Mouse (Mus musculus): ENCODE results near the gene Krtap5-2. TPM values are rescaled to one million over a fixed set of nuclear protein-coding genes. Genes with fewer than 3 reads are reported as not detected.
"Not testable (repeated sequence)": the region's sequence is repeated elsewhere in the genome, so short reads cannot be mapped to it uniquely, and the experiment has no call there.

Gene Krtap5-2
- polyA plus RNA-seq, 1 experiment from 2014 or later: not detected

DNA sequence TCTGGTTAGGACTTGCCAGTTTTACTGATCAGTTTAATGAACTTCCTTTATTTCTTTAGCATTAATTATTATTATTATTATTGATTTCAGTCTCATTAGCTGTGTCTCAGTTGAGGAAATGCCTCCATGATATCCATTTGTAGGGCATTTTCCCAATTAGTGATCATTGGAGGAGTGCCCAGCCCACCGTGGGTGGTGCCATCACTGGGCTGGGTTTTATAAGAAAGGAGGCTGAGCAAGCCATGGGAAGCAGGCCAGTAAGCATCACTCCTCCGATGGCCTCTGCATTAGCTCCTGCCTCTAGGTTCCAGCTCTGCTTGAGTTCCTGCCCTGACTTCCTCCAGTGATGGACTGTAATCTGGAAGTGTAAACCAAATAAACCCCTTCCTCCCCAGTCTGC, 12.4 kb upstream of the Krtap5-2 start:
- Histone ChIP-seq H3K9ac (replicated peaks; ENCODE audit: low read length) (no peak overlapping the region), H3K36me3 (ENCODE audit: control insufficient read depth, insufficient read depth, low read length) (no peaks in the 10 kb centered on the region), H3K27ac (replicated peaks; ENCODE audit: low read depth, low read length) (no peak overlapping the region), H3K27me3 (ENCODE audit: control insufficient read depth, insufficient read depth, low read length) (no peaks in the 10 kb centered on the region), H3K4me1 (ENCODE audit: control insufficient read depth, insufficient read depth, low read length) (no peaks in the 10 kb centered on the region), H3K4me2 (ENCODE audit: low read length) (no peak overlapping the region), H3K4me3 (replicated peaks; ENCODE audit: low read depth, low read length) (no peak overlapping the region), H3K9me3 (ENCODE audit: control insufficient read depth, low read length) (no peaks in the 10 kb centered on the region)
- no peak for DNase-seq
- ATAC-seq (ENCODE audit: low FRiP score, low TSS enrichment): no peak
- 76% methylated on average over 2 of the region's 2 CpGs for WGBS

DNA sequence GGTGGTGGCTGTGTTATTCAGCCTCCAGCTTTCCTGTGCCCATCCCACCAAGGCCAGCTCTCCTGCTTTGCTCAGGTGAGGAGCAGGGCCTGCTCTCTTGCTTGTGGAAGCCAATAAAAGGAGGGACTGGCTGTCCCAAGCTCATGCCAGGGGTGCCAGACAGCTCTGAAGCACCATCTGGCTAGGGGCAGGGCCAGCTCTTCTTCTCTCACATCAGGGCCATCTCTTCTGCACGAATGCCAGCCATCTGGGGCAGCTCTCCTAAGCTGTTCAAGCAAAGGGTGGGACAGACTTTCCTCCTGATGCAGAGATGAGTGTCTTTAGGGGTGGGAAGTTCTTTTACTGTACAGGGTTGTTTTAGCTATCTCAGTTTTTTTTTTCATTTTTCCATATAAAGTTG, 5.2 kb upstream of the Krtap5-2 start:
- H3K4me1 ChIP-seq (ENCODE audit: control insufficient read depth, insufficient read depth, low read length): no peaks in the 10 kb centered on the region
- H3K9ac ChIP-seq (replicated peaks; ENCODE audit: low read length): no peak overlapping the region
- H3K27me3 ChIP-seq (ENCODE audit: control insufficient read depth, insufficient read depth, low read length): no peaks in the 10 kb centered on the region
- no peak overlapping the region for H3K4me2 ChIP-seq (ENCODE audit: low read length)
- DNase-seq (no peak), ATAC-seq (ENCODE audit: low FRiP score, low TSS enrichment) (no peak)
- no peak overlapping the region for H3K27ac ChIP-seq (replicated peaks; ENCODE audit: low read depth, low read length)
- no peaks in the 10 kb centered on the region for H3K36me3 ChIP-seq (ENCODE audit: control insufficient read depth, insufficient read depth, low read length)
- no peaks in the 10 kb centered on the region for H3K9me3 ChIP-seq (ENCODE audit: control insufficient read depth, low read length)
- 43% methylated on average over 1 of the region's 1 CpGs for WGBS
- H3K4me3 ChIP-seq (replicated peaks; ENCODE audit: low read depth, low read length): no peak overlapping the region

DNA sequence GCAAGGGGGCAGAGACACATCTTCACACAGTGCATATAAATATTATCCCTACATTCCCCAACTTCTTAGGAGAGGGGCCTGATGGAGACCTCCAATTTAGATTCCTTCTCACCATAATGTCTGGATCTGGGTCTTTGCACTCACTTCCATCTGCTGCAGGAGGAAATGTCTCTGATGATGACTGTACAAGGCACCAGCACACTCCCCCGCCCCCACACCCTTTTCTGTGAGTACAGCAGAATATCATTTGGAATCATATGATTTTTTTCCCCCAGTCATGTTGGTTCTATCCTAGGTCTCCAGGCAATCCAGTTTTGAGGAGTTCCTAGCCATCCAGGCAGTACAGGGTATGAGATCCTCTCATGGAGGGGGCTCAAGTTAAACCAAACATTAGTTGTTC, 2.9 kb upstream of the Krtap5-2 start:
- WGBS: 82% methylated on average over 1 of the region's 1 CpGs
- H3K4me2 ChIP-seq (ENCODE audit: low read length): no peak overlapping the region
- no peak for ATAC-seq (ENCODE audit: low FRiP score, low TSS enrichment)
- no peaks in the 10 kb centered on the region for H3K9me3 ChIP-seq (ENCODE audit: control insufficient read depth, low read length)
- no peaks in the 10 kb centered on the region for H3K4me1 ChIP-seq (ENCODE audit: control insufficient read depth, insufficient read depth, low read length)
- H3K36me3 ChIP-seq (ENCODE audit: control insufficient read depth, insufficient read depth, low read length): no peaks in the 10 kb centered on the region
- no peak for DNase-seq
- no peak overlapping the region for H3K27ac ChIP-seq (replicated peaks; ENCODE audit: low read depth, low read length)
- H3K4me3 ChIP-seq (replicated peaks; ENCODE audit: low read depth, low read length): no peak overlapping the region
- H3K27me3 ChIP-seq (ENCODE audit: control insufficient read depth, insufficient read depth, low read length): no peaks in the 10 kb centered on the region
- H3K9ac ChIP-seq (replicated peaks; ENCODE audit: low read length): no peak overlapping the region

DNA sequence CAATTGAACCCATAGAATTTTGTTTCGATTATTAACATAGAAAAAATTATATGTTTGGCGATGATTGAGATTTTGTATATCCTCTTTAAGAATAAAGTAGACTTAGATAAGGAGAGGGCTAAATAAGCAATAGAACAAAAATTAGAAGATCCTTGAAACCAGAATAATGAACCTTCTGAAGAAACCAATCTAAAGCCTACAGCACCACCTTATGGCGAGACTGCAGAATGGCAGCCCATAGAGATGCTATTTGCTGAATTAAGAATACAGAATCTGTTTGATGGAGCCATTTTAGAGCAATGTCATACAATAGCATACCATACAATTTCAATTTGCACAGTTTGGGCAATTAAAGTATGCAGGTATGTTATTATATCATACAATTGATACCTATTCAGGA, 6.0 kb downstream of the Krtap5-2 start:
- no peak overlapping the region for H3K4me3 ChIP-seq (replicated peaks; ENCODE audit: low read depth, low read length)
- DNase-seq (peak; percentile 77), ATAC-seq (ENCODE audit: low FRiP score, low TSS enrichment) (no peak)
- H3K9me3 ChIP-seq (ENCODE audit: control insufficient read depth, low read length): no peaks in the 10 kb centered on the region
- H3K4me1 ChIP-seq (ENCODE audit: control insufficient read depth, insufficient read depth, low read length): no peaks in the 10 kb centered on the region
- H3K4me2 ChIP-seq (ENCODE audit: low read length): no peak overlapping the region
- WGBS: 53% methylated on average over 3 of the region's 3 CpGs
- H3K27ac ChIP-seq (replicated peaks; ENCODE audit: low read depth, low read length): no peak overlapping the region
- no peaks in the 10 kb centered on the region for H3K27me3 ChIP-seq (ENCODE audit: control insufficient read depth, insufficient read depth, low read length)
- no peak overlapping the region for H3K9ac ChIP-seq (replicated peaks; ENCODE audit: low read length)
- H3K36me3 ChIP-seq (ENCODE audit: control insufficient read depth, insufficient read depth, low read length): no peaks in the 10 kb centered on the region

DNA sequence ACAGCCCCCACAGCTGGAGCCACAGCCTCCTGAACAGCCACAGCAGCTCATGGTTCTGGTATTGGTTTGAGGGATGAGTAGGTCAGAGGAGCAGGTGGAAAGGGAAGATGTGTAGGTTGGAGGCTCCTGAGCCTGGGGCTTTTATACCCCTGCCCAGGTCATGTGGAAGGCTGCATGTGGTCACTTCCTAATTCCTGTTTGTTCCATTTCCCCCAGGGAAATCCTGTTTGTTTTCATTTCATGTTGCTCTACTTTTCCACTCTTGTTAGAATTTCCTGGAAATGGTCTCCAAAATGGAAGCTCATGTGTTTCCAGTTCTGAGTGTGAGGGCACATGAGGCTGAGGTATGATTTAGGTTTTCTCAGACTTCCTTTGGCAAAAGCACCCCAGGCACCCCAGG, 10.2 kb downstream of the Krtap5-2 start, which contains the start of gene Gm4553:
Gene Gm4553 (minus strand): TSS at position 101 of the 400 bp plus-strand sequence.
- H3K9me3 ChIP-seq (ENCODE audit: control insufficient read depth, low read length): not testable (repeated sequence)

DNA sequence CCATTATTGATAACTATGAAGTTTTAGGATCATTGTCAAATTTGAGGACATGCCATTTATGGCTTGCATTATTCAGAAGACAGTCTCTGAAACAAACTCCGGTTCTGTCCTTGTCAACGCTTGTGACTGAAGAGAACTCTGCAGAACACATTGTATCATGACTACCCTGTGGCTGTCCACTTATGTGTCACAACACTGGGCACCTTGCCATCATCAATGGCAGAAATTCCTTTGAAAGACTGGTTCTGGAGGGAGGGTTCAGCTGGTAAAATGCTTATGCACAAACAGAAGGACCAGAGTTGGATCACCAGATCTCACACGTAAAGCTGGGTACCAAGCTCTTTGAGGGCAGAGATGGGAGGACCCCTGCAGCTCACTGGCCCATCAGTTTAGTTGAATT, 16.4 kb downstream of the Krtap5-2 start:
- DNase-seq: no peak
- Histone ChIP-seq H3K4me3 (replicated peaks; ENCODE audit: low read depth, low read length) (no peak overlapping the region), H3K9me3 (ENCODE audit: control insufficient read depth, low read length) (no peaks in the 10 kb centered on the region), H3K9ac (replicated peaks; ENCODE audit: low read length) (no peak overlapping the region), H3K4me1 (ENCODE audit: control insufficient read depth, insufficient read depth, low read length) (no peaks in the 10 kb centered on the region), H3K27me3 (ENCODE audit: control insufficient read depth, insufficient read depth, low read length) (no peaks in the 10 kb centered on the region), H3K27ac (replicated peaks; ENCODE audit: low read depth, low read length) (no peak overlapping the region), H3K4me2 (ENCODE audit: low read length) (no peak overlapping the region), H3K36me3 (ENCODE audit: control insufficient read depth, insufficient read depth, low read length) (no peaks in the 10 kb centered on the region)
- WGBS: 92% methylated on average over 3 of the region's 3 CpGs
- ATAC-seq (ENCODE audit: low FRiP score, low TSS enrichment): no peak

More for the DNA sequence above, 10.2 kb downstream of the Krtap5-2 start, which contains the start of gene Gm4553:
- not testable (repeated sequence) for H3K27ac ChIP-seq (replicated peaks; ENCODE audit: low read depth, low read length); H3K9ac ChIP-seq (replicated peaks; ENCODE audit: low read length); ATAC-seq (ENCODE audit: low FRiP score, low TSS enrichment); H3K27me3 ChIP-seq (ENCODE audit: control insufficient read depth, insufficient read depth, low read length); H3K36me3 ChIP-seq (ENCODE audit: control insufficient read depth, insufficient read depth, low read length); H3K4me2 ChIP-seq (ENCODE audit: low read length); DNase-seq; H3K4me3 ChIP-seq (replicated peaks; ENCODE audit: low read depth, low read length); H3K4me1 ChIP-seq (ENCODE audit: control insufficient read depth, insufficient read depth, low read length)

DNA sequence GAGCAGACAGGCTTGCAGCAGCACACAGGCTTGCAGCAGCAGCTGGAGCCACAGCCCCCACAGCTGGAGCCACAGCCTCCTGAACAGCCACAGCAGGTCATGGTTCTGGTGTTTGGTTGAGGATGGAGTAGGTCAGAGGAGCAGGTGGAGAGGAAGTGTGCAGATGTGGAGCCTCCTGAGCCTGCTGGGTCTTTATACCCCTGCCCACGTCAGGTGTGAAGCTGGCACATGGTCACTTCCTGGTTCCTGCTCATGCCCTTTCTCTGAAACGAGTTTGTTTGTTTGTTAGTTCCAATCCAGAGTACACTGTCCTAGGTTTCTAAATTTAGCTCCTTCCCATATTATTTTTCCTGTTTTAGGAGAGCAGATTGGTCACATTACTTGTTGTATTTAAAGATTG, 18.8 kb downstream of the Krtap5-2 start, which contains the start of gene Gm29735:
Gene Gm29735 (minus strand): TSS at position 101 of the 400 bp plus-strand sequence.
- not testable (repeated sequence) for ATAC-seq (ENCODE audit: low FRiP score, low TSS enrichment); H3K4me3 ChIP-seq (replicated peaks; ENCODE audit: low read depth, low read length); H3K9me3 ChIP-seq (ENCODE audit: control insufficient read depth, low read length); H3K4me2 ChIP-seq (ENCODE audit: low read length); H3K4me1 ChIP-seq (ENCODE audit: control insufficient read depth, insufficient read depth, low read length); DNase-seq; H3K27ac ChIP-seq (replicated peaks; ENCODE audit: low read depth, low read length); H3K9ac ChIP-seq (replicated peaks; ENCODE audit: low read length); H3K36me3 ChIP-seq (ENCODE audit: control insufficient read depth, insufficient read depth, low read length); H3K27me3 ChIP-seq (ENCODE audit: control insufficient read depth, insufficient read depth, low read length)
- WGBS: 65% methylated on average over 2 of the region's 2 CpGs

DNA sequence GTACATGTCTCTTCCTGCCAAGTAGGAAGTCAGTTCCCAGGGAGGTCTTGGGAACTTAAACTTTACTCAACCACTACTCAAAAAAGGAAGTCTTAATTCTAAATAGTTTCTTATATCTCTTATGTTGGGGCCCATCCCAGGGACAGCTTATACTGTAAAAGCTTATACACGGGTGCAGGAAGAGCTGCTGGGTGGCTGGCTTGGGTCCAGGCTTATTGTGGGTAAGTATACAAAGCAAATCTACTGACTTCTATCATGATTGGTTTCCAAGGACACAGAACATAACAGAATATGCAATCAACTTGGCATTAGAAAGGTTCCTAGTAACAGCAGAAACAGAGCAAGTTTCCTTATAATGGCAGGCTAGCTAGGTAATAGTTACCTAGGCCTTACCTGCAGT, 20.5 kb downstream of the Krtap5-2 start:
- Histone ChIP-seq H3K27ac (replicated peaks; ENCODE audit: low read depth, low read length) (no peak overlapping the region), H3K4me1 (ENCODE audit: control insufficient read depth, insufficient read depth, low read length) (no peaks in the 10 kb centered on the region), H3K9me3 (ENCODE audit: control insufficient read depth, low read length) (no peaks in the 10 kb centered on the region), H3K4me2 (ENCODE audit: low read length) (no peak overlapping the region), H3K27me3 (ENCODE audit: control insufficient read depth, insufficient read depth, low read length) (no peaks in the 10 kb centered on the region), H3K9ac (replicated peaks; ENCODE audit: low read length) (no peak overlapping the region), H3K36me3 (ENCODE audit: control insufficient read depth, insufficient read depth, low read length) (no peaks in the 10 kb centered on the region), H3K4me3 (replicated peaks; ENCODE audit: low read depth, low read length) (no peak overlapping the region)
- DNase-seq (no peak), ATAC-seq (ENCODE audit: low FRiP score, low TSS enrichment) (no peak)
- WGBS: 63% methylated on average over 1 of the region's 1 CpGs

DNA sequence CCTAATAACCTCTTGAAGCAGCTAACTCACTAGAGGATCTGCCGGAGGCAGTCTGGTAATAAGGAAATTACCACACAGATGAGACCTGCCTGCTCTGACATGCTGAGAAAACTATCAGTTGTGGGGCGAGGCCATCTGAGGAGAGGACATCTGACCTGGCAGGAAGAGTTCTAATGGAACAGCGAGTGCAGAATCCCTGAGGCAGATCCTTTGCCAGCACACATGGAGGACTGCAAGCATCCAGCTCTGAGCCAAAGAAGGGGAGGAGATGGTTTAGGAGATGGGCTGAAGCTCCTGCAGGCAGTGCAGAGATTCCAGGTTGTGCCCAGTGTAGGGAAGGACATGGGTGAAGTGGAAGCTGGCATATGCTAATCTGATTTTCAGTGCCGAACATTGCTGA, 23.6 kb downstream of the Krtap5-2 start:
- Histone ChIP-seq H3K27ac (replicated peaks; ENCODE audit: low read depth, low read length) (no peak overlapping the region), H3K27me3 (ENCODE audit: control insufficient read depth, insufficient read depth, low read length) (no peaks in the 10 kb centered on the region), H3K9me3 (ENCODE audit: control insufficient read depth, low read length) (no peaks in the 10 kb centered on the region), H3K9ac (replicated peaks; ENCODE audit: low read length) (no peak overlapping the region), H3K4me2 (ENCODE audit: low read length) (no peak overlapping the region), H3K4me1 (ENCODE audit: control insufficient read depth, insufficient read depth, low read length) (no peaks in the 10 kb centered on the region), H3K4me3 (replicated peaks; ENCODE audit: low read depth, low read length) (no peak overlapping the region), H3K36me3 (ENCODE audit: control insufficient read depth, insufficient read depth, low read length) (no peaks in the 10 kb centered on the region)
- ATAC-seq (ENCODE audit: low FRiP score, low TSS enrichment): no peak
- DNase-seq: no peak
- 85% methylated on average over 4 of the region's 4 CpGs for WGBS

Data from midbrain, embryonic 14.5 days (tissue).